In the genomic region with DNA sequence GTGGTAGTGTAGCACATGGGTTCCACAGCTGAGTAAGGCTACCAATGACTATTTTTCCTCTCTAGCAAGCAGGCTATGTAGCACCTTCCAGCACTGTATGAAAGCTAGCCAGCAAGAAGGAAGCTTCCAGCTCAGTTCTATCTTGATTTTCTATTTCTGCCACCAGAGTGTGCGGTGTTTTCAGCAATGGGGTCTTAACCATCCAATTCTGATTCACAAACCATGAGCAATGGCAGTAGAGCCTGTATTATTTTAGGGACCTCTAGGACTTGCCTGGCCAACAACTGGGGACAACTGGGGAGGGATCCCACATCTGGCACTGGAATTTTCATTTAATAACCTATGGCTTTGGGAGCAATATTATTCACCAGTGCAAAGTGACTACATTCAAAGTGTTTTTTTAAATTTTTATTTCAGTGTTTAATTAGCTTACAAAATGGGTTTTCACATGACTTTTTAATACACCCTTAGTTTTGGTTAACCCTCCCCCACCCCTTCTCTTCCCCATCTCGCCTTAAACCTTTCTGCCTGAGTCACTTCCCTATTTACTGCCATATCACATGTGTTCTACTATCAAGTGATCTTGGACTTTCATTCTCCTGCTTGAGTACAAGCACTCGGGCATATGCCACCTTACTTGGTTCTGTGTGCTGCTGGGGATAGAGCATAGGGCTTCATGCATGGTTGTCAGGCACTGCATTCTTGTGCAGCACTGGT, we compare ENCODE assay signal across 11 mouse cellular contexts. TPM values are rescaled to one million over a fixed set of nuclear protein-coding genes. Genes with fewer than 3 reads are reported as not detected.
DNase-seq lines count a peak whose midpoint lies in the region; ATAC-seq and TF ChIP-seq lines count a peak whose summit lies in the region.
"Had no signal": no experiment of that assay in that cellular context is flagged by ENCODE, and none has a peak within 500 bp of the region (broad histone marks: within the 10 kb centered on the region; RNA-seq: fewer than 3 reads in every experiment).

No protein-coding gene starts in this region.

- H3K36me3 ChIP-seq in megakaryocyte, embryonic 14.5 days (replicated peaks; ENCODE audit: low read length) = peaks cover 15% of the 10 kb centered on the region
- no peaks in the 10 kb centered on the region for H3K36me3 ChIP-seq in forebrain, embryonic 12.5 days (replicated peaks)

- ATAC-seq in activated CD4-positive, CD25-positive, alpha-beta regulatory T cell, adult 4 months = no peak
- ATAC-seq in forebrain, embryonic 12.5 days (ENCODE audit: low FRiP score) = no peak
- ATAC-seq: forebrain, embryonic 14.5 days had no signal

- peak; percentile 3 to 18 for DNase-seq in spleen, postnatal 36 days (ENCODE audit: low spot score in 2 of 2)
- DNase-seq in spleen, adult 12 weeks (ENCODE audit: low spot score) = no peak
- no peak for DNase-seq in adrenal gland, postnatal 36 days
- DNase-seq: adrenal gland, adult 2 months; cerebellum, adult 18-20 months; thymus, postnatal 14 days had no signal

- no peak for TF ChIP-seq POLR2A in embryonic fibroblast, embryonic 13.5 days (IDR thresholded peaks at IDR 0.05; ENCODE audit: low read depth, low read length)

- no peak overlapping the region for H3K4me3 ChIP-seq in embryonic fibroblast, embryonic 13.5 days (ENCODE audit: insufficient read depth, low read length)
- H3K4me3 ChIP-seq in megakaryocyte, embryonic 14.5 days (replicated peaks) = peak overlapping the region; percentile 87
- no peak overlapping the region for H3K4me3 ChIP-seq in forebrain, embryonic 12.5 days (replicated peaks)

- H3K27ac ChIP-seq in embryonic fibroblast, embryonic 13.5 days (ENCODE audit: insufficient read depth, low read length) = peak overlapping the region; percentile 59
- H3K27ac ChIP-seq in forebrain, embryonic 12.5 days = no peak overlapping the region

- no peaks in the 10 kb centered on the region for H3K27me3 ChIP-seq in megakaryocyte, embryonic 14.5 days (replicated peaks)
- H3K27me3 ChIP-seq in forebrain, embryonic 12.5 days = no peaks in the 10 kb centered on the region

- H3K4me1 ChIP-seq in embryonic fibroblast, embryonic 13.5 days (ENCODE audit: control insufficient read depth, insufficient read depth, low read length) = peaks cover 23% of the 10 kb centered on the region
- peaks cover 96% of the 10 kb centered on the region for H3K4me1 ChIP-seq in megakaryocyte, embryonic 14.5 days
- H3K4me1 ChIP-seq in forebrain, embryonic 12.5 days = peaks cover 6% of the 10 kb centered on the region

- no peak overlapping the region for H3K4me2 ChIP-seq in forebrain, embryonic 12.5 days

- TF ChIP-seq CTCF in embryonic fibroblast, embryonic 13.5 days (IDR thresholded peaks at IDR 0.05; ENCODE audit: borderline replicate concordance, insufficient read depth, low read length) = no peak

- no peaks in the 10 kb centered on the region for H3K9me3 ChIP-seq in megakaryocyte, embryonic 14.5 days
- H3K9me3 ChIP-seq in forebrain, embryonic 12.5 days = no peaks in the 10 kb centered on the region

- WGBS in forebrain, embryonic 12.5 days = 85% methylated on average over 3 of the region's 3 CpGs

- no peak overlapping the region for H3K9ac ChIP-seq in forebrain, embryonic 12.5 days

RNA-seq across cellular contexts. Expression of a gene that starts 16.4 kb away (rescaled TPM):
- polyA plus RNA-seq in embryonic fibroblast, embryonic 13.5 days (2011; ENCODE audit: insufficient read length, low read depth, missing spikeins) = 135 and 148 TPM in 2 replicates
- polyA plus RNA-seq in megakaryocyte, embryonic 14.5 days (2012; ENCODE audit: insufficient read depth, low replicate concordance) = 43.7 and 134 TPM in 2 replicates
- total RNA-seq in adrenal gland, postnatal 36 days (2021) = 100 to 1,000 TPM; 119 to 120 TPM
- 10 to 100 TPM; 68.7 to 87.8 TPM for polyA plus RNA-seq in activated CD4-positive, CD25-positive, alpha-beta regulatory T cell, adult 4 months (2017; shearing (Covaris generic))
- polyA plus RNA-seq in forebrain, embryonic 12.5 days (2016; fragmentation: Nextera tagmentation; extraction: Ambion mirVana) = 114 and 115 TPM in 2 replicates

RNA-seq across cellular contexts. Expression of a gene that starts 26.6 kb away (rescaled TPM):
- 11.9 and 15.0 TPM in 2 replicates for polyA plus RNA-seq in embryonic fibroblast, embryonic 13.5 days (2011; ENCODE audit: insufficient read length, low read depth, missing spikeins)
- 0.19 and 0.57 TPM in 2 replicates for polyA plus RNA-seq in megakaryocyte, embryonic 14.5 days (2012; ENCODE audit: insufficient read depth, low replicate concordance)
- total RNA-seq in adrenal gland, postnatal 36 days (2021) = 1 to 10 TPM; 5.8 to 8.4 TPM
- 10 to 100 TPM; 15.5 to 20.3 TPM for polyA plus RNA-seq in activated CD4-positive, CD25-positive, alpha-beta regulatory T cell, adult 4 months (2017; shearing (Covaris generic))
- polyA plus RNA-seq in forebrain, embryonic 12.5 days (2016; fragmentation: Nextera tagmentation; extraction: Ambion mirVana) = 8.0 and 9.0 TPM in 2 replicates

Comparison
In these comparisons a context has a peak if more than half of its experiments do, and no peak if none do; other contexts are left out.
1. DNase-seq: peak in spleen, postnatal 36 days (2 of 2); none in spleen, adult 12 weeks (single experiment) and adrenal gland, postnatal 36 days (0 of 2).